Mouse (Mus musculus) brain, embryonic 14.5 days (tissue): ENCODE results near the gene Noxa1.

Source experiments
- CTCF ChIP-seq: fragments of 200-500 bp; IDR thresholded peaks from 2 replicates; pipeline ENCODE4 v1.5.1; 2012; ENCODE audit warnings: inconsistent platforms, mild to moderate bottlenecking, moderate library complexity, borderline replicate concordance; ENCODE audit not compliant: insufficient read depth, insufficient read length; ENCODE audit errors: extremely low read depth
- POLR2A ChIP-seq: fragments of 200-500 bp; IDR thresholded peaks from 2 replicates; pipeline ENCODE4 v1.6.1; 2012; ENCODE audit warnings: mild to moderate bottlenecking, inconsistent platforms, borderline replicate concordance; ENCODE audit not compliant: poor library complexity, insufficient read depth, insufficient read length, severe bottlenecking; ENCODE audit errors: extremely low read depth

GRCm38 (mm10) chr2:25106045-25106444 is 11.1 kb upstream of the Noxa1 start:
- no peak for TF ChIP-seq CTCF
- no peak for TF ChIP-seq POLR2A
